Mouse (Mus musculus) spleen, adult 18-20 months (tissue): Measurements from ENCODE around the gene Dlg2.

ENCODE experiments used
- DNase-seq, 2 experiments: peaks; one replicate each; pipeline ENCODE4 v3.0.0; 2022; ENCODE audit warnings: mixed read lengths in 2 of 2

Dlg2 gene

GRCm38 (mm10) chr7:92492262-92492661 is 2015.8 kb downstream of the Dlg2 start:
- DNase-seq: no peak

GRCm38 (mm10) chr7:92493521-92493920 is 2017.0 kb downstream of the Dlg2 start:
- DNase-seq: no peak
